Comparison of ENCODE assay signal across 19 mouse cellular contexts in genomic region chrX:60719428-60720151, GRCm38 (mm10).
DNase-seq lines count a peak whose midpoint lies in the region; ATAC-seq and TF ChIP-seq lines count a peak whose summit lies in the region.
"Had no signal": no experiment of that assay in that cellular context is flagged by ENCODE, and none has a peak within 500 bp of the region (broad histone marks: within the 10 kb centered on the region; RNA-seq: fewer than 3 reads in every experiment).

No protein-coding gene starts in this region.

- ATAC-seq in hindbrain, postnatal 0 days = no peak
- ATAC-seq in hindbrain, embryonic 13.5 days (ENCODE audit: low FRiP score) = peak; percentile 82; the same call in 1 of the 2 replicates
- ATAC-seq in midbrain, embryonic 14.5 days (ENCODE audit: low FRiP score, low TSS enrichment) = peak; percentile 89; the same call in 1 of the 2 replicates
- ATAC-seq in neural tube, embryonic 15.5 days (ENCODE audit: low FRiP score) = no peak
- ATAC-seq: liver, postnatal 0 days had no signal

- H3K9ac ChIP-seq in hindbrain, postnatal 0 days (replicated peaks; ENCODE audit: low read length) = no peak overlapping the region
- H3K9ac ChIP-seq in hindbrain, embryonic 13.5 days = no peak overlapping the region
- no peak overlapping the region for H3K9ac ChIP-seq in midbrain, embryonic 14.5 days (replicated peaks; ENCODE audit: low read length)
- no peak overlapping the region for H3K9ac ChIP-seq in neural tube, embryonic 15.5 days (replicated peaks)
- H3K9ac ChIP-seq: heart, embryonic 15.5 days; limb, embryonic 13.5 days; liver, postnatal 0 days had no signal

- DNase-seq in hindbrain, embryonic 10.5 days (ENCODE audit: low spot score) = peak; percentile 67
- no peak for DNase-seq in hindbrain, postnatal 0 days (ENCODE audit: low spot score)
- DNase-seq in midbrain, embryonic 14.5 days = peak; percentile 63
- no peak for DNase-seq in heart, adult 18-20 months
- no peak for DNase-seq in right cerebral cortex, adult 18-20 months
- no peak for DNase-seq in layer of hippocampus, adult 18-20 months (ENCODE audit: low spot score in 2 of 2)
- DNase-seq: adrenal gland, postnatal 25 days; cerebellum, adult 9-10 months; gastrocnemius, adult 2 months; heart, adult 11 months; kidney, adult 2 months; liver, postnatal 0 days; lung, postnatal 4 days; thymus, postnatal 14 days had no signal

- peaks cover 23% of the 10 kb centered on the region; the same call in 1 of the 2 replicates for H3K4me1 ChIP-seq in hindbrain, embryonic 10.5 days (replicated peaks)
- H3K4me1 ChIP-seq in hindbrain, postnatal 0 days (ENCODE audit: insufficient read depth, low read length) = no peaks in the 10 kb centered on the region
- peaks cover 9% of the 10 kb centered on the region; the same call in 1 of the 2 replicates for H3K4me1 ChIP-seq in hindbrain, embryonic 13.5 days (replicated peaks)
- H3K4me1 ChIP-seq in midbrain, embryonic 14.5 days (ENCODE audit: control insufficient read depth, insufficient read depth, low read length) = no peaks in the 10 kb centered on the region
- 0 out of 2 replicates have a peak, but pooled peaks cover 3% of the 10 kb centered on the region for H3K4me1 ChIP-seq in neural tube, embryonic 15.5 days
- H3K4me1 ChIP-seq: heart, embryonic 15.5 days; limb, embryonic 13.5 days had no signal

- H3K9me3 ChIP-seq in hindbrain, embryonic 10.5 days = no peaks in the 10 kb centered on the region
- H3K9me3 ChIP-seq in hindbrain, postnatal 0 days (ENCODE audit: low read length) = no peaks in the 10 kb centered on the region
- H3K9me3 ChIP-seq in hindbrain, embryonic 13.5 days = no peaks in the 10 kb centered on the region
- no peaks in the 10 kb centered on the region for H3K9me3 ChIP-seq in midbrain, embryonic 14.5 days (ENCODE audit: control insufficient read depth, low read length)
- H3K9me3 ChIP-seq in neural tube, embryonic 15.5 days (replicated peaks) = no peaks in the 10 kb centered on the region
- H3K9me3 ChIP-seq: heart, embryonic 15.5 days; limb, embryonic 13.5 days had no signal

- TF ChIP-seq CTCF in hindbrain, postnatal 0 days (IDR thresholded peaks at IDR 0.05; ENCODE audit: low read depth) = no peak

- no peaks in the 10 kb centered on the region for H3K27me3 ChIP-seq in hindbrain, embryonic 10.5 days (ENCODE audit: insufficient read depth, poor library complexity, severe bottlenecking)
- H3K27me3 ChIP-seq in hindbrain, postnatal 0 days (ENCODE audit: insufficient read depth, low read length) = no peaks in the 10 kb centered on the region
- no peaks in the 10 kb centered on the region for H3K27me3 ChIP-seq in hindbrain, embryonic 13.5 days
- H3K27me3 ChIP-seq in midbrain, embryonic 14.5 days (ENCODE audit: control insufficient read depth, insufficient read depth, low read length) = no peaks in the 10 kb centered on the region
- no peaks in the 10 kb centered on the region for H3K27me3 ChIP-seq in neural tube, embryonic 15.5 days (replicated peaks)
- H3K27me3 ChIP-seq: CH12.LX; heart, embryonic 15.5 days had no signal

- no peak overlapping the region; the same call in 1 of the 2 replicates for H3K4me3 ChIP-seq in hindbrain, embryonic 10.5 days
- no peak overlapping the region for H3K4me3 ChIP-seq in hindbrain, postnatal 0 days (ENCODE audit: low read length)
- peak overlapping the region; percentile 9; the same call in 1 of the 2 replicates for H3K4me3 ChIP-seq in hindbrain, embryonic 13.5 days
- peak overlapping the region; percentile 8; the same call in 1 of the 2 replicates for H3K4me3 ChIP-seq in midbrain, embryonic 14.5 days (replicated peaks; ENCODE audit: low read depth, low read length)
- H3K4me3 ChIP-seq in neural tube, embryonic 15.5 days (replicated peaks) = no peak overlapping the region
- H3K4me3 ChIP-seq: gastrocnemius, adult 2 months; heart, embryonic 15.5 days; limb, embryonic 13.5 days had no signal

- WGBS in hindbrain, embryonic 10.5 days = 29% methylated on average over 13 of the region's 13 CpGs
- 34% methylated on average over 13 of the region's 13 CpGs for WGBS in hindbrain, postnatal 0 days
- 28% methylated on average over 13 of the region's 13 CpGs for WGBS in hindbrain, embryonic 13.5 days
- WGBS in midbrain, embryonic 14.5 days = 30% methylated on average over 13 of the region's 13 CpGs
- WGBS in neural tube, embryonic 15.5 days = 33% methylated on average over 13 of the region's 13 CpGs

- no peak overlapping the region for H3K4me2 ChIP-seq in hindbrain, postnatal 0 days (ENCODE audit: low read depth, low read length)
- H3K4me2 ChIP-seq in hindbrain, embryonic 13.5 days = peak overlapping the region; percentile 33
- peak overlapping the region; percentile 48 for H3K4me2 ChIP-seq in midbrain, embryonic 14.5 days (ENCODE audit: low read length)
- H3K4me2 ChIP-seq in neural tube, embryonic 15.5 days = peak overlapping the region; percentile 36
- H3K4me2 ChIP-seq: heart, embryonic 15.5 days; limb, embryonic 13.5 days had no signal

- no peaks in the 10 kb centered on the region for H3K36me3 ChIP-seq in hindbrain, embryonic 10.5 days
- H3K36me3 ChIP-seq in hindbrain, postnatal 0 days (ENCODE audit: insufficient read depth, low read length) = no peaks in the 10 kb centered on the region
- no peaks in the 10 kb centered on the region for H3K36me3 ChIP-seq in hindbrain, embryonic 13.5 days
- H3K36me3 ChIP-seq in midbrain, embryonic 14.5 days (ENCODE audit: control insufficient read depth, insufficient read depth, low read length) = no peaks in the 10 kb centered on the region
- H3K36me3 ChIP-seq in neural tube, embryonic 15.5 days = no peaks in the 10 kb centered on the region
- H3K36me3 ChIP-seq: heart, embryonic 15.5 days; limb, embryonic 13.5 days had no signal

- peak overlapping the region; percentile 81 for H3K27ac ChIP-seq in hindbrain, embryonic 10.5 days
- H3K27ac ChIP-seq in hindbrain, postnatal 0 days = no peak overlapping the region
- no peak overlapping the region for H3K27ac ChIP-seq in hindbrain, embryonic 13.5 days
- peak overlapping the region; percentile 61; the same call in 1 of the 2 replicates for H3K27ac ChIP-seq in midbrain, embryonic 14.5 days (replicated peaks; ENCODE audit: low read depth, low read length)
- H3K27ac ChIP-seq in neural tube, embryonic 15.5 days (replicated peaks) = no peak overlapping the region
- H3K27ac ChIP-seq: gastrocnemius, adult 2 months; heart, embryonic 15.5 days; limb, embryonic 13.5 days had no signal

Comparison
In these comparisons a context has a peak if more than half of its experiments do, and no peak if none do; other contexts are left out.
1. DNase-seq: peak in hindbrain, embryonic 10.5 days (single experiment) and midbrain, embryonic 14.5 days (single experiment); none in hindbrain, postnatal 0 days (single experiment), heart, adult 18-20 months (0 of 2), right cerebral cortex, adult 18-20 months (single experiment) and layer of hippocampus, adult 18-20 months (0 of 2).
2. H3K27ac ChIP-seq: peak in hindbrain, embryonic 10.5 days (single experiment) and midbrain, embryonic 14.5 days (single experiment); none in hindbrain, postnatal 0 days (single experiment), hindbrain, embryonic 13.5 days (single experiment) and neural tube, embryonic 15.5 days (single experiment).
3. H3K4me3 ChIP-seq: peak in hindbrain, embryonic 13.5 days (single experiment) and midbrain, embryonic 14.5 days (single experiment); none in hindbrain, embryonic 10.5 days (single experiment), hindbrain, postnatal 0 days (single experiment) and neural tube, embryonic 15.5 days (single experiment).
4. ATAC-seq: peak in hindbrain, embryonic 13.5 days (single experiment) and midbrain, embryonic 14.5 days (single experiment); none in hindbrain, postnatal 0 days (single experiment) and neural tube, embryonic 15.5 days (single experiment).